ENCODE assay signal across 8 mouse cellular contexts in genomic region chr7:16273081-16273765, GRCm38 (mm10). TPM values are rescaled to one million over a fixed set of nuclear protein-coding genes. Genes with fewer than 3 reads are reported as not detected.
DNase-seq lines count a peak whose midpoint lies in the region; ATAC-seq lines count a peak whose summit lies in the region.

Inafm1 (minus strand) TSS chr7:16273617.

- peak within 1 kb of the TSS; percentile 87 for H3K4me2 ChIP-seq in hindbrain, embryonic 14.5 days (replicated peaks)

- H3K27me3 ChIP-seq in hindbrain, embryonic 14.5 days (ENCODE audit: control insufficient read depth, insufficient read depth, low read length), result no peaks in the 10 kb centered on the region

- peak; percentile 86 for ATAC-seq in hindbrain, embryonic 14.5 days (ENCODE audit: low FRiP score)

- DNase-seq in ZHBTc4 (ENCODE audit: low read depth, low spot score), result peak; percentile 95
- DNase-seq in cerebellum, postnatal 36 days, result peak; percentile 78 to 80
- DNase-seq in frontal cortex, postnatal 36 days (ENCODE audit: low spot score in 2 of 2), result peak; percentile 76 to 81
- DNase-seq in hindbrain, embryonic 14.5 days (ENCODE audit: low spot score), result peak; percentile 89
- peak; percentile 71 to 82 for DNase-seq in left cerebral cortex, adult 18-20 months (ENCODE audit: low spot score in 2 of 2)
- DNase-seq in lung, postnatal 4 days, result peak; percentile 89 to 90
- DNase-seq in right cerebral cortex, adult 18-20 months, result peak; percentile 88
- DNase-seq in urinary bladder, postnatal 10 days (ENCODE audit: low spot score), result peak; percentile 46

- peaks cover 33% of the 10 kb centered on the region for H3K36me3 ChIP-seq in hindbrain, embryonic 14.5 days (replicated peaks; ENCODE audit: control insufficient read depth, insufficient read depth)

- H3K4me3 ChIP-seq in hindbrain, embryonic 14.5 days (replicated peaks; ENCODE audit: low read length), result peak within 1 kb of the TSS; percentile 89

- peaks cover 25% of the 10 kb centered on the region for H3K4me1 ChIP-seq in hindbrain, embryonic 14.5 days (replicated peaks; ENCODE audit: control insufficient read depth, insufficient read depth, low read length)

- H3K9me3 ChIP-seq in hindbrain, embryonic 14.5 days (ENCODE audit: control insufficient read depth, low read length), result no peaks in the 10 kb centered on the region

- H3K9ac ChIP-seq in hindbrain, embryonic 14.5 days, result peak within 1 kb of the TSS; percentile 92

- H3K27ac ChIP-seq in hindbrain, embryonic 14.5 days, result peak within 1 kb of the TSS; percentile 95

- WGBS in hindbrain, embryonic 14.5 days, result under 1% methylated on average over 46 of the region's 49 CpGs

RNA-seq across cellular contexts. Expression of gene Inafm1, which starts in this region (rescaled TPM):
- polyA plus RNA-seq in hindbrain, embryonic 14.5 days (2014; fragmentation: Nextera tagmentation; extraction: Ambion mirVana), result 51.3 and 51.6 TPM in 2 replicates
- total RNA-seq in left cerebral cortex, adult 18-20 months (2021), result 10 to 100 TPM; 38.0 to 39.7 TPM

Comparison
In these comparisons a context has a peak if more than half of its experiments do, and no peak if none do; other contexts are left out.
1. Peak in every context shown above with its lines: DNase-seq, ATAC-seq, H3K4me3 ChIP-seq and H3K27ac ChIP-seq.